ENCODE assay signal across 8 mouse cellular contexts in genomic region chr14:12284141-12284912, GRCm38 (mm10). TPM values are rescaled to one million over a fixed set of nuclear protein-coding genes. Genes with fewer than 3 reads are reported as not detected.
DNase-seq lines count a peak whose midpoint lies in the region; ATAC-seq and TF ChIP-seq lines count a peak whose summit lies in the region.

Gene 3830406C13Rik, plus strand, starts transcription at chr14:12284173.

- H3K4me2 ChIP-seq in heart, embryonic 15.5 days: peak within 1 kb of the TSS; percentile 73
- H3K4me2 ChIP-seq in liver, embryonic 14.5 days (ENCODE audit: low read depth): peak within 1 kb of the TSS; percentile 70
- peak within 1 kb of the TSS; percentile 84 for H3K4me2 ChIP-seq in neural tube, embryonic 11.5 days (ENCODE audit: low read depth)
- H3K4me2 ChIP-seq in stomach, postnatal 0 days (replicated peaks; ENCODE audit: low read depth): peak within 1 kb of the TSS; percentile 71

- DNase-seq in c-Kit-negative CD71-positive TER-119-positive erythroid progenitor cells, embryonic 14.5 days (ENCODE audit: low read depth, low spot score): peak; percentile 57
- peak; percentile 86 for DNase-seq in forebrain, embryonic 10.5 days (ENCODE audit: extremely low spot score, low spot score)
- DNase-seq in kidney, postnatal 25 days: peak; percentile 87 to 92
- peak; percentile 54 to 65 (median 64) for DNase-seq in liver, embryonic 14.5 days (ENCODE audit: low read depth in 3 of 3, low spot score in 3 of 3)
- DNase-seq in neural tube, embryonic 11.5 days (ENCODE audit: low spot score): peak; percentile 91
- DNase-seq in stomach, postnatal 0 days (ENCODE audit: low spot score): peak; percentile 88

- H3K9ac ChIP-seq in heart, embryonic 15.5 days: peak within 1 kb of the TSS; percentile 88
- peak within 1 kb of the TSS; percentile 91 for H3K9ac ChIP-seq in liver, embryonic 14.5 days (replicated peaks)
- H3K9ac ChIP-seq in neural tube, embryonic 11.5 days (ENCODE audit: low read length): peak within 1 kb of the TSS; percentile 68
- peak within 1 kb of the TSS; percentile 96 for H3K9ac ChIP-seq in stomach, postnatal 0 days (ENCODE audit: low read length)

- no peaks in the 10 kb centered on the region for H3K9me3 ChIP-seq in forebrain, embryonic 10.5 days
- no peaks in the 10 kb centered on the region for H3K9me3 ChIP-seq in heart, embryonic 15.5 days (replicated peaks)
- H3K9me3 ChIP-seq in liver, embryonic 14.5 days (ENCODE audit: control insufficient read depth, low read length): no peaks in the 10 kb centered on the region
- H3K9me3 ChIP-seq in neural tube, embryonic 11.5 days (ENCODE audit: control insufficient read depth, low read length): no peaks in the 10 kb centered on the region
- no peaks in the 10 kb centered on the region for H3K9me3 ChIP-seq in stomach, postnatal 0 days (ENCODE audit: control insufficient read depth, low read length)

- TF ChIP-seq EP300 in liver, embryonic 14.5 days (IDR thresholded peaks at IDR 0.05; ENCODE audit: low read depth): no peak
- TF ChIP-seq EP300 in stomach, postnatal 0 days (optimal IDR thresholded peaks at IDR 0.05): no peak

- H3K27me3 ChIP-seq in forebrain, embryonic 10.5 days (ENCODE audit: poor library complexity, severe bottlenecking): 0 out of 2 replicates have a peak, but pooled peaks cover 4% of the 10 kb centered on the region
- 0 out of 2 replicates have a peak, but pooled peaks cover 14% of the 10 kb centered on the region for H3K27me3 ChIP-seq in heart, embryonic 15.5 days
- H3K27me3 ChIP-seq in liver, embryonic 14.5 days (ENCODE audit: control insufficient read depth, insufficient read depth, low read length): no peaks in the 10 kb centered on the region; the same call in 1 of the 2 replicates
- no peaks in the 10 kb centered on the region for H3K27me3 ChIP-seq in neural tube, embryonic 11.5 days (ENCODE audit: control insufficient read depth, insufficient read depth, low read length)
- no peaks in the 10 kb centered on the region for H3K27me3 ChIP-seq in stomach, postnatal 0 days (ENCODE audit: control insufficient read depth, insufficient read depth, low read length)

- 2% methylated on average over 48 of the region's 48 CpGs for WGBS in forebrain, embryonic 10.5 days
- under 1% methylated on average over 48 of the region's 48 CpGs for WGBS in heart, embryonic 15.5 days
- WGBS in liver, embryonic 14.5 days (ENCODE audit: insufficient replicate concordance): under 1% methylated on average over 48 of the region's 48 CpGs
- WGBS in neural tube, embryonic 11.5 days: 2% methylated on average over 46 of the region's 48 CpGs
- WGBS in stomach, postnatal 0 days: under 1% methylated on average over 48 of the region's 48 CpGs

- H3K36me3 ChIP-seq in forebrain, embryonic 10.5 days (replicated peaks): 0 out of 2 replicates have a peak, but pooled peaks cover 3% of the 10 kb centered on the region
- peaks cover 10% of the 10 kb centered on the region for H3K36me3 ChIP-seq in heart, embryonic 15.5 days
- H3K36me3 ChIP-seq in liver, embryonic 14.5 days (replicated peaks; ENCODE audit: control insufficient read depth, insufficient read depth, low read depth): no peaks in the 10 kb centered on the region
- H3K36me3 ChIP-seq in neural tube, embryonic 11.5 days (ENCODE audit: control insufficient read depth, insufficient read depth, low read length): no peaks in the 10 kb centered on the region
- H3K36me3 ChIP-seq in stomach, postnatal 0 days (ENCODE audit: control insufficient read depth, insufficient read depth, low read length): no peaks in the 10 kb centered on the region

- peak; percentile 91 for ATAC-seq in CD4-positive, CD25-positive, alpha-beta regulatory T cell, adult 4 months
- peak; percentile 95 for ATAC-seq in heart, embryonic 15.5 days (replicated peaks; ENCODE audit: insufficient number of reproducible peaks, insufficient read depth, low FRiP score, low read depth)
- peak; percentile 91 for ATAC-seq in liver, embryonic 14.5 days (ENCODE audit: insufficient read depth)
- ATAC-seq in neural tube, embryonic 11.5 days (ENCODE audit: insufficient read depth, low FRiP score, low TSS enrichment): peak; percentile 99
- peak; percentile 98 for ATAC-seq in stomach, postnatal 0 days (ENCODE audit: low FRiP score, low TSS enrichment)

- 0 out of 2 replicates have a peak, but pooled peaks have one; percentile 6 for TF ChIP-seq CTCF in liver, embryonic 14.5 days (IDR thresholded peaks at IDR 0.05; ENCODE audit: low read depth)
- no peak for TF ChIP-seq CTCF in stomach, postnatal 0 days (IDR thresholded peaks at IDR 0.05; ENCODE audit: low read depth)

- H3K4me1 ChIP-seq in forebrain, embryonic 10.5 days: peaks cover 14% of the 10 kb centered on the region; the same call in 1 of the 2 replicates
- H3K4me1 ChIP-seq in heart, embryonic 15.5 days (replicated peaks): no peaks in the 10 kb centered on the region
- H3K4me1 ChIP-seq in liver, embryonic 14.5 days (replicated peaks; ENCODE audit: control insufficient read depth in 2 of 2, insufficient read depth in 2 of 2, low read length in 1 of 2): no peaks in the 10 kb centered on the region
- H3K4me1 ChIP-seq in neural tube, embryonic 11.5 days (ENCODE audit: control insufficient read depth, insufficient read depth, low read length): peaks cover 3% of the 10 kb centered on the region; the same call in 1 of the 2 replicates
- H3K4me1 ChIP-seq in stomach, postnatal 0 days (replicated peaks; ENCODE audit: control insufficient read depth, insufficient read depth): no peaks in the 10 kb centered on the region

- H3K27ac ChIP-seq in forebrain, embryonic 10.5 days: peak within 1 kb of the TSS; percentile 96
- peak within 1 kb of the TSS; percentile 97 for H3K27ac ChIP-seq in heart, embryonic 15.5 days
- H3K27ac ChIP-seq in liver, embryonic 14.5 days: peak within 1 kb of the TSS; percentile 78
- H3K27ac ChIP-seq in neural tube, embryonic 11.5 days (ENCODE audit: low read depth, low read length): peak within 1 kb of the TSS; percentile 73
- peak within 1 kb of the TSS; percentile 98 for H3K27ac ChIP-seq in stomach, postnatal 0 days (replicated peaks)

- peak within 1 kb of the TSS; percentile 76 for H3K4me3 ChIP-seq in forebrain, embryonic 10.5 days
- peak within 1 kb of the TSS; percentile 87 for H3K4me3 ChIP-seq in heart, embryonic 15.5 days
- peak within 1 kb of the TSS; percentile 86 to 97 for H3K4me3 ChIP-seq in liver, embryonic 14.5 days (ENCODE audit: insufficient read depth in 1 of 2, low read depth in 2 of 2, low read length in 2 of 2)
- H3K4me3 ChIP-seq in neural tube, embryonic 11.5 days (ENCODE audit: low read depth, low read length): peak within 1 kb of the TSS; percentile 55
- H3K4me3 ChIP-seq in stomach, postnatal 0 days (ENCODE audit: low read depth, low read length): peak within 1 kb of the TSS; percentile 89

RNA-seq across cellular contexts. Expression of gene 3830406C13Rik, which starts in this region (rescaled TPM):
- 10 to 100 TPM; 90.7 to 94.4 TPM for polyA plus RNA-seq in CD4-positive, CD25-positive, alpha-beta regulatory T cell, adult 4 months (2017; shearing (Covaris generic))
- polyA plus RNA-seq in forebrain, embryonic 10.5 days (2016; fragmentation: Nextera tagmentation; extraction: Ambion mirVana): 24.4 and 26.3 TPM in 2 replicates
- polyA plus RNA-seq in heart, embryonic 15.5 days (2015; fragmentation: Nextera tagmentation; extraction: Ambion mirVana): 30.2 and 31.7 TPM in 2 replicates
- polyA plus RNA-seq in liver, embryonic 14.5 days (2012; rRNA removed): 4.1 and 8.3 TPM in 2 replicates
- polyA plus RNA-seq in liver, embryonic 14.5 days (2014; fragmentation: Nextera tagmentation; extraction: Ambion mirVana): 19.1 and 19.5 TPM in 2 replicates
- polyA plus RNA-seq in neural tube, embryonic 11.5 days (2014; fragmentation: Nextera tagmentation; extraction: Ambion mirVana): 20.7 and 21.3 TPM in 2 replicates
- 48.9 and 54.5 TPM in 2 replicates for polyA plus RNA-seq in stomach, postnatal 0 days (2015; fragmentation: Nextera tagmentation; extraction: Ambion mirVana)

Comparison
In these comparisons a context has a peak if more than half of its experiments do, and no peak if none do; other contexts are left out.
1. Peak in every context shown above with its lines: DNase-seq, ATAC-seq, H3K4me3 ChIP-seq and H3K27ac ChIP-seq.